Mouse (Mus musculus): Measurements from ENCODE around the gene Ddo. TPM values are rescaled to one million over a fixed set of nuclear protein-coding genes. Genes with fewer than 3 reads are reported as not detected.

The Ddo gene
- polyA plus RNA-seq, 1 experiment from 2014 or later: 0.22 TPM

DNA sequence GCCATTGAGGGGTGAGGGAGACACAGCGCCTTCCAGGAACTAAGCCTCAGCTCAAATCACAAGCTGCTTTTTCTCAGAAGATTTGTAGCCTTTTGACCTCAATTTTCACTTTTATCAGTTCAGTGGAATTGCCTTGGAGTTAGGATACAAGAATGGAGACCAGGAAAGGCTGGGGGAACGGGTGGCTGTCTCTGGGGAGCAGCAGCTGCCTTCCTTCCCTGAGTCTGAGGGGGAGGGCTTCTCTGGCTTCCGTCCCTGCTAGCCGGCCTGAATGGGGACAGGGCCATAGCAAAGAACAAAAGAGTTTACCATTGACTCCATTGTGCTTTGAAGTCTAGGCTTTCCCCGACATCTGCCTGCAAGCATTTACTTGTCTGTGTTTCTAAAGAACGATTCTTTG lies 94.5 kb downstream of the Ddo start:
- H3K4me3 ChIP-seq: no peak overlapping the region
- H3K4me2 ChIP-seq (replicated peaks): no peak overlapping the region
- H3K9ac ChIP-seq: no peak overlapping the region
- no peaks in the 10 kb centered on the region for H3K9me3 ChIP-seq
- no peaks in the 10 kb centered on the region for H3K36me3 ChIP-seq
- 41% methylated on average over 6 of the region's 6 CpGs for WGBS
- no peak for ATAC-seq (ENCODE audit: insufficient number of reproducible peaks, insufficient read depth, low FRiP score, low TSS enrichment)
- no peaks in the 10 kb centered on the region for H3K27me3 ChIP-seq
- H3K27ac ChIP-seq: no peak overlapping the region
- peaks cover 8% of the 10 kb centered on the region for H3K4me1 ChIP-seq

DNA sequence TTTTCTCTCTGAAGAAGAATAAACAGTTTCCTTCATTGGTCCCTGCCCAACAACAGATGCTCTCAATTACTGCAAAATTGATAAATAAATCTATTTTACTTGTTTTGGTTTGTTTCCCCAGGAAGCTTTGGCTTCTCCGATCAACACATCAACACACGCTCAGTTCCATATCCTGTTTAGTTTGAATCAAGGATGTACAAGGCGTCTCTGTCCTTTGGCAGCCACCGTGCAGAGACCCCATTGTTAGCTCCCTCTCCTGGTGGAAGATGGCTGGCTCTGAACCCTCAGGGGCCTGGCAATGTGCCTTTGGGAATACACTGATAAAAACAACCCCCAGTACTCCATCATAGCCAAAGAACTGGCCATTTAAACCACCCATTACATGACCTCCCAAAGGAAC lies 95.3 kb downstream of the Ddo start:
- Histone ChIP-seq H3K4me2 (replicated peaks) (no peak overlapping the region), H3K4me3 (no peak overlapping the region), H3K27me3 (no peaks in the 10 kb centered on the region), H3K36me3 (no peaks in the 10 kb centered on the region), H3K27ac (no peak overlapping the region; the same call in 1 of the 2 replicates), H3K9ac (no peak overlapping the region), H3K9me3 (no peaks in the 10 kb centered on the region), H3K4me1 (peaks cover 8% of the 10 kb centered on the region)
- WGBS: 31% methylated on average over 4 of the region's 4 CpGs
- ATAC-seq (ENCODE audit: insufficient number of reproducible peaks, insufficient read depth, low FRiP score, low TSS enrichment): no peak

DNA sequence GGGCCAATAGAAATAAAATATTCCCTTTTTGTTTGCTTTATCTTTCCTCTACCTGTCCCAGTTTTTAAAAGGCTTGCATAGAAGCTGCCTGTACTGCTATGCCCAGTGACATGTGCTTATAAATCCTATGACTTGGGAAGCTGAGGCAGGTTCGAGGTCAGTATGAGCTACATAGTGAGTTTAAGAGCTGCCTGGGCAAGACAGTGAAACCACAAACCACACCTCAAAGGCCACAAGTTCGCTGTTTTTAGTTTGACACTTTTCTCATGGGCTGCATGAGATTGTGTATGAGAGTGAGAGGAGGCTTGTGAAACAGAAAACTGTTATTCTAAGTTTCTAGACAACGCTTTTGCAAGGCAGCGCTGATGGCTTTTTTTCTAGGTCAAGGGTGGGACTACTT lies 95.7 kb downstream of the Ddo start:
- WGBS: 73% methylated on average over 4 of the region's 4 CpGs
- Histone ChIP-seq H3K4me2 (replicated peaks) (no peak overlapping the region), H3K36me3 (no peaks in the 10 kb centered on the region), H3K9me3 (no peaks in the 10 kb centered on the region), H3K4me3 (no peak overlapping the region), H3K27ac (no peak overlapping the region; the same call in 1 of the 2 replicates), H3K27me3 (no peaks in the 10 kb centered on the region), H3K9ac (no peak overlapping the region), H3K4me1 (peaks cover 8% of the 10 kb centered on the region)
- no peak for ATAC-seq (ENCODE audit: insufficient number of reproducible peaks, insufficient read depth, low FRiP score, low TSS enrichment)

DNA sequence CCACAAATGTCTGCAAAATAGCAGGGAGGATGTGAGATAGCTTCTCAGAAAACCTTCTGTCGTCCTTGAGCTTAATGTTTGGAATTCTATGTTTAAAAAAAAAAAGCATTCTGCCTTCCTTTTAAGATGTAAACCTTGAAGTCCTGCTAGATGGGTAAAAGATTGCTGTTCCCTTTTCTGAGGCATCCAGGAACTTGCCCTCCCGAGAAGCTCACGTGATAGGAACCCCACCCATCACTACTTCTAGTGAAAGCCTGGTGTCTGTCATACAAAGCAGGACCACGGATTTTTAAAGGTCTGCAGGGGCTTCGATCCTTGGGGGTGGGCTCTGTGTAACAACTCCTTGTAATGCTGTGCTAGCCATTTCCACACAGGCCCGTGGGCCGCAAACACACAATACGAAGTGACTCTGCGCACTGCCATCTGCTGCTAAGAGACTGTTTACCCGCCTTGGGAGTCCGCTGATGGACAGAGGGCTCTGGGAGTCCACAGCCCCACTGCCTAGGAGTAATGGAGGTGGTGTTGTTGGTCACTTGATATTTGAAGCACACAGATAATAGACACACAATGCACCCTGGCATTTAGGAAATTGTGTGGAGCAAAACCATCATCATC lies 96.6 kb downstream of the Ddo start:
- ATAC-seq (ENCODE audit: insufficient number of reproducible peaks, insufficient read depth, low FRiP score, low TSS enrichment): no peak
- peaks cover 8% of the 10 kb centered on the region for H3K4me1 ChIP-seq
- H3K27ac ChIP-seq: no peak overlapping the region
- H3K4me3 ChIP-seq: no peak overlapping the region
- WGBS: 64% methylated on average over 11 of the region's 11 CpGs
- H3K9me3 ChIP-seq: no peaks in the 10 kb centered on the region
- H3K27me3 ChIP-seq: no peaks in the 10 kb centered on the region
- no peak overlapping the region for H3K4me2 ChIP-seq (replicated peaks)
- no peaks in the 10 kb centered on the region for H3K36me3 ChIP-seq
- no peak overlapping the region for H3K9ac ChIP-seq

DNA sequence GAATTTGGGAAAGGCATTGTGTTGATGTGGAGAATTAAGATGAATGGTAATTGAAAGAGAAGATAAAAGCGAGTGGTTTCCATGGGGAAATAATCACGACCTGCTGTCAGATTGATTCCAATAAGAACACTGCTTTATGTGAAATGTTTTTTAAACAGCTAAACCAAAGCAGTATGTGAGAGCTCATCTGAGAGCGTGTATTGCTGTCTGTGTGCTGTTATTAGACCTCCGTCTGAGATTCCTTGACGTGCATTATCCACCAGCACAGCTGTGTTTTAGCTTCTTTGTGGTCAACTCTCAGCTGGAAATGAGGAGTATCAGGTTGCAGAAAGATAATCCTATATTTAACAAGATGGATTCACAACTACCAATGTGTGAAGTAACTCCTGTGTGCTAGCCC lies 97.2 kb downstream of the Ddo start:
- ATAC-seq (ENCODE audit: insufficient number of reproducible peaks, insufficient read depth, low FRiP score, low TSS enrichment): 0 out of 2 replicates have a peak, but pooled peaks have one; percentile 15
- 23% methylated on average over 5 of the region's 5 CpGs for whole genome bisulfite sequencing
- no peaks in the 10 kb centered on the region for H3K36me3 ChIP-seq

DNA sequence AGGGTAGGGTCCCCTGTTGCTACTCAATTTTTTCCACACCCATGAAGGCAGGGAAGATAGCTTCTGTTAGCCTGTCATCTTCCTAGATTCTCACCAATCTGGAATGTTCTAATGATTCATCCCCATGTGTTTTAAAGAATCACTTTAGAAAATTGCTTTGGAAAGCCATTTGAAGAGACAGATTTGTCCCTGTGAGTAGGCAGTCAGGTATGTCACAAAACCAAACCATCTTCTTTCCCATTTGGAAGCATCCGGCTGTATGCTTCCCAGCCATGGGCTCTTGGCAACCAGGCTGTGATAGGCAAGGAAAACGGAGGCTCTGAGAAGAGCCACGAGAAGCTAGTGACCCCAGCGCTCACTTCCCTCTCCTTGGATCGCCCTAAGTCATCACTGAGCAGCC lies 100.4 kb downstream of the Ddo start:
- H3K36me3 ChIP-seq: no peaks in the 10 kb centered on the region
- H3K27ac ChIP-seq: no peak overlapping the region
- H3K4me2 ChIP-seq (replicated peaks): no peak overlapping the region
- peaks cover 9% of the 10 kb centered on the region for H3K4me1 ChIP-seq
- 84% methylated on average over 5 of the region's 5 CpGs for WGBS
- no peaks in the 10 kb centered on the region for H3K27me3 ChIP-seq
- H3K9ac ChIP-seq: no peak overlapping the region
- no peak for ATAC-seq (ENCODE audit: insufficient number of reproducible peaks, insufficient read depth, low FRiP score, low TSS enrichment)
- no peaks in the 10 kb centered on the region for H3K9me3 ChIP-seq
- no peak overlapping the region for H3K4me3 ChIP-seq

More for the DNA sequence above, 97.2 kb downstream of the Ddo start:
- Histone ChIP-seq H3K4me2 (replicated peaks) (no peak overlapping the region), H3K9me3 (no peaks in the 10 kb centered on the region), H3K4me1 (peaks cover 8% of the 10 kb centered on the region), H3K27me3 (no peaks in the 10 kb centered on the region), H3K27ac (no peak overlapping the region), H3K9ac (no peak overlapping the region), H3K4me3 (no peak overlapping the region)

Other genes with a start within 250 kb of the Ddo start
- gene Slc22a16, start 59.7 kb upstream of the Ddo start, polyA plus RNA-seq (2016; fragmentation: Nextera tagmentation; extraction: Ambion mirVana): not detected in 2 replicates
- gene Mettl24, start 53.3 kb downstream of the Ddo start, polyA plus RNA-seq (2016; fragmentation: Nextera tagmentation; extraction: Ambion mirVana): 0.96 and 1.1 TPM in 2 replicates

Measured in embryonic facial prominence, embryonic 12.5 days (tissue).